Mouse (Mus musculus) heart, postnatal 0 days (tissue): ENCODE data around the gene Cd9. TPM values are rescaled to one million over a fixed set of nuclear protein-coding genes. Genes with fewer than 3 reads are reported as not detected.
A peak's percentile ranks its signal among the peaks of the same experiment; 100 is the strongest.

Experiments used
- ATAC-seq: fragments of 200-750 bp; cut with Nextera tagmentation; 2 replicates; pipeline ENCODE4 v1.8.0; 2017; ENCODE audit warnings: low read depth, moderate number of reproducible peaks, moderate library complexity; ENCODE audit not compliant: insufficient read depth
- DNase-seq: peaks from one replicate; pipeline ENCODE4 v3.0.0-alpha.2; 2016; ENCODE audit warnings: low spot score
- H3K27ac ChIP-seq: fragments of 300-500 bp; sonication (generic); 2 replicates; pipeline ENCODE4 v1.5.1; 2014; ENCODE audit warnings: low read depth, mild to moderate bottlenecking
- H3K27me3 ChIP-seq: fragments of 300-500 bp; sonication (generic); 2 replicates; pipeline ENCODE4 v1.6.1; 2014; ENCODE audit warnings: low read length, mixed read lengths; ENCODE audit not compliant: control insufficient read depth, insufficient read depth
- H3K36me3 ChIP-seq: fragments of 300-500 bp; sonication (generic); replicated peaks from 2 replicates; pipeline ENCODE4 v1.6.1; 2014; ENCODE audit warnings: low read length, mixed read lengths; ENCODE audit not compliant: control insufficient read depth, insufficient read depth
- H3K4me1 ChIP-seq: fragments of 300-500 bp; sonication (generic); 2 replicates; pipeline ENCODE4 v1.6.1; 2014; ENCODE audit warnings: antibody characterized with exemption; ENCODE audit not compliant: control insufficient read depth, insufficient read depth
- H3K4me2 ChIP-seq: fragments of 300-500 bp; sonication (generic); 2 replicates; pipeline ENCODE4 v1.6.1; 2014; ENCODE audit warnings: low read depth, mild to moderate bottlenecking, low read length, moderate library complexity
- H3K4me3 ChIP-seq: fragments of 300-500 bp; sonication (generic); 2 replicates; pipeline ENCODE4 v1.5.1; 2014; ENCODE audit warnings: low read depth, low read length
- H3K9ac ChIP-seq: fragments of 300-500 bp; sonication (generic); replicated peaks from 2 replicates; pipeline ENCODE4 v1.6.1; 2014; ENCODE audit warnings: low read depth, low read length, mixed read lengths
- H3K9me3 ChIP-seq: fragments of 300-500 bp; sonication (generic); replicated peaks from 2 replicates; pipeline ENCODE4 v1.6.1; 2016; ENCODE audit warnings: low read length; ENCODE audit not compliant: control insufficient read depth
- CTCF ChIP-seq: IDR thresholded peaks from 2 replicates; pipeline ENCODE4 v1.5.1; 2016; ENCODE audit warnings: antibody characterized with exemption, control low read depth, low read depth
- EP300 ChIP-seq: IDR thresholded peaks from 2 replicates; pipeline ENCODE4 v1.6.1; 2016; ENCODE audit warnings: antibody characterized with exemption, low read depth
- WGBS: fragments of 180-500 bp; shearing (Covaris S2); extraction: QIAGEN DNeasy Blood & Tissue Kit; methylation state at CpG from one replicate; pipeline ENCODE4 v1.1.7; 2014; 5-methylcytosine and 5-hydroxymethylcytosine counted together
- polyA plus RNA-seq: library from polyadenylated mRNA; unstranded; fragments of >200 nt; fragmentation: Nextera tagmentation; extraction: Ambion mirVana; gene quantifications from 2 replicates; pipeline ENCODE4 v1.2.1, GENCODE M21; 2015
- total RNA-seq: library from RNA; depleted of rRNA; stranded (reverse); fragments of >200 nt; gene quantifications from 2 replicates; pipeline ENCODE4 v1.2.3, GENCODE M21; 2014; ENCODE audit warnings: low replicate concordance

The Cd9 gene
- total and polyA plus RNA-seq, 2 experiments from 2014 or later, result 51.9 to 99.3 TPM

DNA sequence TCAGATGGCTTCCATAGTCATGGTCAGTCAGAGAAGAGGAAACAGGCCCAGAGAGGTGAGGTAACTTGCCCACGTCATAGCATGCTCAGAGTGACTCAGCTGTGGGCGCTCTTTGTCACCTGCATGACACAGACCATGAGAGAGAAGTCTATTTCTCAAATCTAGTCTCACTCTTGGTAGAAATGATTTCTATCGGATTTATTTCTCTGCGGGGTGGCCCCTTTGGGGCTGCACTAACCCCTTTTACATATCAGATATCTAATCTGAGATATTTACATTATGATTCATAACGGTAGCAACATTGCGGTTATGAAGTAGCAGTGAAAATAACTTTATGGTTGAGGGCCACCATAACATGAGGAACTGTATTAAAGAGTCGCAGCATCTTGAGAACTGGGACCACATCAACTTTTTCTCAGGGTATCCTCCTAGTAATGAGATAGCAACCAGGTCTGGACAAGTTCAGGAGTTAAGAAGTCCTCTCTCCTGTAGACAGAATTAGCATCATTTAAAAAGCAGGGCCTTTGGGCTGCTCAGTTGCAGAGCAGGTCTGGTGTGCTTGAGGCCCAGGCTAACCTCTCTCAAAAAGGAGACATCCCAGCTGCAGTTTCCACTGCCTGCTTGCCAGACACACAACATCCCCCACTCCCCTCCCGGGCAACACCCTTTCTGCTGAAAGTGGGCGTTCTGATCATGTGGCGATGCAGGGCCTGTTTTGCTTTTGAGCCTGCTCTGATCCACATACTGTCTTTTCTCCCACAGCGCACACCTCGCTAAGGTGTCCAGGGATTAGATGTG lies 10.9 kb downstream of the Cd9 start:
- no peaks in the 10 kb centered on the region for H3K36me3 ChIP-seq
- no peak overlapping the region for H3K4me2 ChIP-seq
- no peak overlapping the region for H3K4me3 ChIP-seq
- H3K9ac ChIP-seq, result no peak overlapping the region
- H3K9me3 ChIP-seq, result no peaks in the 10 kb centered on the region
- H3K4me1 ChIP-seq, result peaks cover 27% of the 10 kb centered on the region
- TF ChIP-seq EP300 (no peak), CTCF (no peak)
- H3K27ac ChIP-seq, result peak overlapping the region; percentile 75; the same call in 1 of the 2 replicates
- DNase-seq (no peak), ATAC-seq (no peak)
- 88% methylated on average over 12 of the region's 12 CpGs for WGBS
- 0 out of 2 replicates have a peak, but pooled peaks cover 2% of the 10 kb centered on the region for H3K27me3 ChIP-seq

DNA sequence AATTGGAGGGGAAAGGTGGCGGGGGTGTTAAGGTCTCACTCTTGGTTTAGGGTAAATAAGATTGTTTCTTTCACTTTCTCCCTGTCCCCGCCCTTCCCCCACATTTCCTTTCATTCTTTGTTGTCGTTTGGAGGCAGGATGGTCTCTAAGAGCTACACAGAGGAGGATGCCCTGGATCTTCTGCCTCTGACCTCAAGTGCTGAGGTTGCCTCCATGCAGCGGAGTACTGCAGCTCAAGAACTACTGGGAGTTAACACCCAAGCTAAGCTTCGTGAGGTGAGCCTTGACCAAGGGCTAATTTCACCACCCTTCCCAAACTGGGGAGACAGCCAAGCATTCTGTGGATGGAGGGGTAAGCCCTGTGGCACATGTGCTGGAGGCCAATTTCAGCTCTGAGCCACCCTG lies 12.2 kb downstream of the Cd9 start:
- Histone ChIP-seq H3K9me3 (no peaks in the 10 kb centered on the region), H3K27ac (peak overlapping the region; percentile 75), H3K4me1 (peaks cover 33% of the 10 kb centered on the region), H3K4me2 (peak overlapping the region; percentile 4; the same call in 1 of the 2 replicates), H3K36me3 (no peaks in the 10 kb centered on the region), H3K9ac (no peak overlapping the region), H3K4me3 (no peak overlapping the region), H3K27me3 (0 out of 2 replicates have a peak, but pooled peaks cover 2% of the 10 kb centered on the region)
- WGBS, result 49% methylated on average over 5 of the region's 5 CpGs
- DNase-seq, result no peak
- 0 out of 2 replicates have a peak, but pooled peaks have one; percentile 25 for ATAC-seq
- TF ChIP-seq CTCF (no peak), EP300 (0 out of 2 replicates have a peak, but pooled peaks have one; percentile 32)

DNA sequence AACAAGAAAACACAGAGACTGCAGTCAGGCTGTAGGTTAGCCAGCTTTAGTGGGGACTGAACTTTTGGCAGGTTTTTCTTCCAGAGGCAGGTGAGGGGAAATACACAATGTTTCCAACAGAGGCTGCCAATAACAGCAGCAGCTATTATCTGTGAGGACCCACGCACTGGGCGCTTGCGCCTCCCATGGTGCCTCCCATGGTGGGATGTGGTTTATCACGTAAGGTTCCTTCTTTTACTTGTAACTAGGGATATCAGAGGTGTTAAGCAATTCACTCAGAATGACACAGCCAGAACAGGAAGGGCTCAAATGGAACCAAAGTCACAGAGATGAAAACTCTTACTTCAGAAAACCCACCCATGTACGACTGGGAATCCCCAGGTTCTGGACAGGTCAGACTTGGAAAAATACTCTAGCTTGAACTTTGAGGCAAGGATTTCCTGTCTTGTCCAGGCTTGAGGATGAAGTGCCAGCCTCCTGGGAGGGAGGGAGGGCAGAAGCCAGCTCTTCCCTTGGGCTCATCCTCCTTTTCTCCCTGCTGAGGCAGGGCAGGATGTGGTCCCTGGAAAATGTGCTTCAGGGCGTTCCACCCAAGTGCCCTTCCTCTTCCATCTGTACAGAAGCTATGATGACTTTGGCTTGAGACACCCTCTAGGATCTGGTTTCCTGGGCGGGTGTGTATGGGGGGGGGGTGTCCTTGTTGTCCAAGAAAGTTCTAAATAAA lies 12.8 kb downstream of the Cd9 start:
- peak overlapping the region; percentile 22; the same call in 1 of the 2 replicates for H3K4me2 ChIP-seq
- WGBS, result 45% methylated on average over 7 of the region's 7 CpGs

DNA sequence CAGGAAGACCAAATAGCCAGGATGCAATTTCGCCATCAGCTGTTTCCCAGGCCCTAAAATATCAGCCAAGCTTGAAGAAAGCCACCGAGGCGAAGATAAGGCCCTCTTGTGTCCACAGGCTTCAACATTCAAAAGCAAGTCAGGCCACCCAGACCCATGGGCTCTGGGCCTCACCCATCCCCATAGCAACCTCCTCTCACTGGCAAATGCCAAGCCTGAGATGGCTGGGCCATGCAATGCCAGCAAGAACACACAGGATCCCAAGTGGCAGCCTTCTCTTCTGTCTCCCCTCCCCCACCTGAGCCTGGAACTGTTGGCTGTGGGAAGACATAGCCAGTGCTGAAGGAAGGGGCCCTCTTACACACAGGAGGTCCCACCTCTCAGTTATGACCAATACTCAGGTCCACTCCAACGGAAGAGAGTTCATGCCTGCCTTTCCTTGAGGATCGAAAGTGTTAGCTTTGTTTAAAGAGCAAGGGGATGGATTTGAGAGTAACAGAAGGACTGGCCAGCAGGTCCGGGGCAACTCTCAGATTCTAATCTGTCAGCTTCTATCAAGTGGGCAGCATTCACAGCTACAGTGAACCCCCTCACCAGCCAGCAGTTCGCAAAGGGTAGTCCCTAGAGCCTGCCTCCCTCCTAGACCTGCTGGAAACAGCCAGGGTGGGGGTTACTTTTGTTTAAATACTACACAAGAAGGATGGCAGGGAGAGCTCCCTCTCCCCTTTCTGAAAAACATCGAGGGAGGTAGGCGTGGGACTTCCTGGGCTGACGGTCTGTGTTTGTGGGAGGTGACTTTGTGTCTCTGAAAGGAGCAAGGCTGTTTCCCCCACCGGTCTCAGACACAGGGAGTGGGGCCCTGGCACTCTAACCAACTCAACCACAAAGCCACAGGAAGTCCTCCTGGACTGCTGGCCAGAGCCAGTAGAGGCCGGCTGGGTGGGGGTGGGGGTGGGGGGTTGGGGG lies 13.9 kb downstream of the Cd9 start:
- TF ChIP-seq EP300, result no peak
- no peak for TF ChIP-seq CTCF
- Histone ChIP-seq H3K4me1 (peaks cover 35% of the 10 kb centered on the region), H3K27ac (peak overlapping the region; percentile 75), H3K36me3 (no peaks in the 10 kb centered on the region), H3K4me2 (peak overlapping the region; percentile 22; the same call in 1 of the 2 replicates), H3K27me3 (0 out of 2 replicates have a peak, but pooled peaks cover 2% of the 10 kb centered on the region), H3K9ac (no peak overlapping the region), H3K4me3 (no peak overlapping the region), H3K9me3 (no peaks in the 10 kb centered on the region)
- no peak for DNase-seq
- 34% methylated on average over 12 of the region's 12 CpGs for WGBS
- no peak for ATAC-seq

More for the DNA sequence above, 12.8 kb downstream of the Cd9 start:
- Histone ChIP-seq H3K9ac (no peak overlapping the region), H3K4me1 (peaks cover 37% of the 10 kb centered on the region), H3K9me3 (no peaks in the 10 kb centered on the region), H3K27me3 (0 out of 2 replicates have a peak, but pooled peaks cover 2% of the 10 kb centered on the region), H3K4me3 (no peak overlapping the region), H3K36me3 (no peaks in the 10 kb centered on the region), H3K27ac (peak overlapping the region; percentile 75)
- TF ChIP-seq CTCF (no peak), EP300 (0 out of 2 replicates have a peak, but pooled peaks have one; percentile 56)
- DNase-seq (no peak), ATAC-seq (peak; percentile 43)

DNA sequence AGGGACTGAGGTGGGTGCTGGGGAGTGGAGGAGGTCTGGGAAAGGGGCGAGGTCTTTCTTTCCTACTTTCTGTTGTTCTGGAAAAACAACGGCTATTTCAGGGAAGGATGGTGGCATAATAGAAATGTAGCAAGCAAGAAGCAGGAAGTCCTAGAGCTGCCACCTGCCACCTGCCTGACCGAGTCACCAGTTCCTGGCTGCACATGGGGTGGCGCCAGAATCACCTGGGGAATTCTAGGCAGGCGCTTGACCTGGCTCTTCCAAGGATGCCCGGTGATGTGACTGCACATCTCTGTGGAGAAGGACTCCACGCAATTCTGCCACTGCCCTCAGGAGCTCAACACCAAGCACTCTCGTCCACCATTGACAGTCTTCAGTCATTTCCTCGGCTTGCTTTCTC lies 15.2 kb downstream of the Cd9 start:
- no peak overlapping the region for H3K27ac ChIP-seq
- H3K27me3 ChIP-seq, result 0 out of 2 replicates have a peak, but pooled peaks cover 2% of the 10 kb centered on the region
- peaks cover 31% of the 10 kb centered on the region for H3K4me1 ChIP-seq

More for the DNA sequence above, 15.2 kb downstream of the Cd9 start:
- TF ChIP-seq EP300 (no peak), CTCF (no peak)
- no peaks in the 10 kb centered on the region for H3K36me3 ChIP-seq
- no peak overlapping the region for H3K9ac ChIP-seq
- ATAC-seq (no peak), DNase-seq (no peak)
- H3K4me3 ChIP-seq, result no peak overlapping the region
- WGBS, result 85% methylated on average over 9 of the region's 9 CpGs
- no peaks in the 10 kb centered on the region for H3K9me3 ChIP-seq
- H3K4me2 ChIP-seq, result no peak overlapping the region
